Mouse (Mus musculus): ENCODE results near the gene Vta1.

DNA sequence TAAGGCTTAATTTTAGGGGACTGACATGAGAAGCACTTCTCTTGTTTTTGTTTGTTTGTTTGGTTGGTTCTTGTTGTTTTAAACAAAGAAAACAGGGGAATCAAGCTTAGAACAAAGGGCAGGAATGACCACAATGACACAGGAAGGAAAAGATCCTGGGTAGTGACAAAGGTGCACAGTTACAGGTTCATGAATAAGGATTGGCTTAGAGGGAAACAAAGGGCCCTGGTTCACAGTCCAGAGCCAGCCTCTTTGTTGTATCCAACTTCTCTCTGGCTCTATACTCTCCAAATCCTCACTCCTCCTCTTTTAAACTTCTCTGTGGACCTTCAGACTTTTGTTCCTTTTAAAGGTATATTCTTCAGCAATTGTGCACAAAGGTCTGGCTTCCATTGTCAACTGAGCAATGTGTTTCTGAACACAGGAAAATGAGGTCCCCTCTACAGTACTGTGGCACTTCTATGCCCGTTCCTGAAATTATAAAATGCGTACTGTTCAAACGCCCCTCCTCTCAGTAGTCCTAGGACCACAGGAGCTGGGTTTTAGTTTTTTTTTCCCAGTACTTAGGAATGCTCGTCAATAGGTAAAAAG, 1.4 kb downstream of the Vta1 start:
- TF ChIP-seq POLR2A (IDR thresholded peaks at IDR 0.05; ENCODE audit: control insufficient read depth, low read depth, low read length) (no peak), CTCF (IDR thresholded peaks at IDR 0.05; ENCODE audit: control insufficient read depth, insufficient read depth, insufficient replicate concordance, low read depth, low read length) (no peak)

Data from testis, adult 2 months (tissue).